Mouse (Mus musculus): Measurements from ENCODE around the gene Srcin1.

The Srcin1 gene

GRCm38 (mm10) chr11:97576136-97576906 is at the start of gene Srcin1:
Srcin1 (minus strand) TSS chr11:97576186.
- no peak for DNase-seq (ENCODE audit: low spot score)

- DNase-seq (ENCODE audit: low spot score), result no peak
These were observed 49.6 kb upstream of the Srcin1 start for GRCm38 (mm10) chr11:97625551-97625950.

GRCm38 (mm10) chr11:97623166-97623565 is 47.2 kb upstream of the Srcin1 start:
- DNase-seq (ENCODE audit: low spot score), result no peak

- no peak for DNase-seq (ENCODE audit: low spot score)
These were observed 46.5 kb upstream of the Srcin1 start for GRCm38 (mm10) chr11:97622440-97622839.

GRCm38 (mm10) chr11:97619391-97619795 is 43.4 kb upstream of the Srcin1 start:
- DNase-seq (ENCODE audit: low spot score), result peak; percentile 80

- no peak for DNase-seq (ENCODE audit: low spot score)
These were observed 42.4 kb upstream of the Srcin1 start for GRCm38 (mm10) chr11:97618368-97618767.

- no peak for DNase-seq (ENCODE audit: low spot score)
These were observed 39.3 kb upstream of the Srcin1 start for GRCm38 (mm10) chr11:97615276-97615675.

- peak; percentile 78 for DNase-seq (ENCODE audit: low spot score)
These were observed 35.1 kb upstream of the Srcin1 start for GRCm38 (mm10) chr11:97611076-97611475.

GRCm38 (mm10) chr11:97609743-97610142 is 33.8 kb upstream of the Srcin1 start:
- DNase-seq (ENCODE audit: low spot score), result peak; percentile 66

- DNase-seq (ENCODE audit: low spot score), result no peak
These were observed 32.9 kb upstream of the Srcin1 start for GRCm38 (mm10) chr11:97608933-97609332.

GRCm38 (mm10) chr11:97607056-97607725 is 31.2 kb upstream of the Srcin1 start:
- DNase-seq (ENCODE audit: low spot score), result no peak

GRCm38 (mm10) chr11:97603891-97604290 is 27.9 kb upstream of the Srcin1 start:
- no peak for DNase-seq (ENCODE audit: low spot score)

- DNase-seq (ENCODE audit: low spot score), result no peak
These were observed 26.2 kb upstream of the Srcin1 start for GRCm38 (mm10) chr11:97602223-97602622.

GRCm38 (mm10) chr11:97599104-97599503 is 23.1 kb upstream of the Srcin1 start:
- DNase-seq (ENCODE audit: low spot score), result no peak

- DNase-seq (ENCODE audit: low spot score), result no peak
These were observed 22.1 kb upstream of the Srcin1 start for GRCm38 (mm10) chr11:97597945-97598691.

- no peak for DNase-seq (ENCODE audit: low spot score)
These were observed 18.1 kb upstream of the Srcin1 start for GRCm38 (mm10) chr11:97594136-97594535.

- DNase-seq (ENCODE audit: low spot score), result no peak
These were observed 15.9 kb upstream of the Srcin1 start for GRCm38 (mm10) chr11:97591910-97592309.

GRCm38 (mm10) chr11:97590227-97590960 is 14.4 kb upstream of the Srcin1 start:
- DNase-seq (ENCODE audit: low spot score), result no peak

- no peak for DNase-seq (ENCODE audit: low spot score)
These were observed 13.2 kb upstream of the Srcin1 start for GRCm38 (mm10) chr11:97589216-97589615.

GRCm38 (mm10) chr11:97585932-97586331 is 9.9 kb upstream of the Srcin1 start:
- DNase-seq (ENCODE audit: low spot score), result no peak

- DNase-seq (ENCODE audit: low spot score), result no peak
These were observed 8.5 kb upstream of the Srcin1 start for GRCm38 (mm10) chr11:97584476-97584875.
